Mouse (Mus musculus) large intestine, adult 2 months (tissue): ENCODE results near the gene Hpcal4. TPM values are rescaled to one million over a fixed set of nuclear protein-coding genes. Genes with fewer than 3 reads are reported as not detected.

Experiments used
- DNase-seq: peaks from one replicate; pipeline ENCODE4 v3.0.0-alpha.2; 2012; ENCODE audit warnings: low read depth, low spot score
- WGBS: fragments of 180-500 bp; shearing (Covaris S2); methylation state at CpG from one replicate; pipeline ENCODE4 v1.1.7; 2018; 5-methylcytosine and 5-hydroxymethylcytosine counted together
- polyA plus RNA-seq: library from polyadenylated mRNA; depleted of rRNA; stranded (reverse); fragments of >200 nt; gene quantifications from 2 replicates; pipeline ENCODE4 v1.2.3, GENCODE M21; 2012

Gene Hpcal4
- polyA plus RNA-seq, 1 experiment, result 0.68 TPM

DNA sequence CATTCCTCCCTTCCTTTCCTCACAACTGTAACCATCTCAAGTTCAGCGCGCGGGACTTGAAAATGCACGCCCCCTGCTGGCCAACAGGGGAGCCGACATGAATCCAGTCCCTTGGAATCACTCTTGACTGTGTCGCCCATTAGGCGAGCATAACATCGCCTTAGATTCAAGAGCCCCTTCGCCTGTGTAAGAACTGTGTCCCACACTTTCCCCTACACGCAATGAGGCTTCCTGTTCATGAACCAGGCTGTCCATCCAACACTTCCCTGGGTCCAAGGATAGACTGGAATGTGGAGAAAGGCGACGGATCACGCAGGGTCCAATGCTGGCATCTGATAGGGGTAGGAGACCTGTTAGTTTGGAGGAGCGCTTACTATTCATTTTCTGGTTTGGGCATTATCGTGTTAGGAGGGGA, 17.8 kb downstream of the Hpcal4 start:
- WGBS, result 5% methylated on average over 15 of the region's 15 CpGs
- DNase-seq, result no peak

DNA sequence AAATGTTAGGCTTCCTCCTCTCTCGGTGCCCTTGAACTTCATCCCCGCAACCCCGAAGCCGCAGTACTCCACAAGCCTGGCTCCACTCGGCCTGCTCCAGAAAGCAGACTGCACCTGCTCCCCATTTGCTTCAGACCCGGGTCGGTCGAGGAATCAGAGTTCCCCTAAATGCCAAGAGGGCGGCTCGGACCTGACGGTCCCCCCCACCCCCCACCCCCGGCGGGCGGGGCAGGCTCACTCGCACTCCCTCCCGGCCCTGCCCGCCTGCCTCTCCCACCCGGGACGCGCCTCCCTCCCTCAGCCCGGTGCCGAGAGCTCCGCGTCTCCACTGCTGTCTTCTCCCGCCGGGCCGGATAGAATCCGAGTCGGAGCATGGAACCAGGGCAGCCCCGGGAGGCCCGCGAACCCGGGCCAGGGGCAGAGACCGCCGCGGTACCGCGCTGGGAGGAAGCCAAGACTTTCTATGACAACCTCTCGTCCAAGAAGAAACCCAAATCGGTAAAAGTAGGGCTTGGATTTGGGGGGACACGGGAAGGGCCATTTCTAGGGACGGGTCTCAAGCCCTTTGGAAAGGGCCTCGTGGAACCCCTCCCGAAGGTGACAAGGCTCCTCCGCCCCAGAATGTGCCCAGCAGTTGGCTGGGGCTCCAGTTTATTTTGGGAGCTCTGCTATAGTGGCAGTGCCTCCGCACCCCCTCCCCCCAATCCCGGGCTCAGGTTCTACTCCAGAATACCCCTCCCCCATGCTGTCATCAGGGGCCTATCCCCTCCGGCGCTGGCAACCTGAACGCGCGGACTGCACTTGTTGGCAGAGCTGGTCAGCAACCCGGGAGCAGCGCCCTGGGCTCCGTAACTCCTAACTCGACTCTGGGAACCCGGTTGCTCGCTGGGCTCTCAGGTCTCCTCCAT, 18.4 kb downstream of the Hpcal4 start, which contains the start of gene Nt5c1a:
Gene Nt5c1a (plus strand): TSS at position 319 of the 908 bp plus-strand sequence.
- 3% methylated on average over 58 of the region's 58 CpGs for WGBS

DNA sequence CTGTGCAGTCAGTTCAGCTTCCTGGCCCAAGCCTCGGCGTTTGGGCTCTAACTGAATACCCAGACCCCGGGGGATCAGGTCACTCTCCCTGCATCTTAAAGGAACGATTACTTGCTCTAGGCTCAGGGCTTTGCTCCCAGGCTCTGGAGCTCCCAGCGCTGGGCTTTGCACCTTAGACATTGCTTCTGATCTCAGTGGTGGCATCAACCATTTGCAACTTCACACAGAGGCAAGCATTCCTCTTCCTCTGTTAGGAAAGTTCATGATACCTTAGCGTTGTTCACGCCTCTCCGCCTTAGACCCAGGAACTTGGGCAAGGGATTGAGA, 19.0 kb downstream of the Hpcal4 start:
- WGBS, result 36% methylated on average over 8 of the region's 8 CpGs
- no peak for DNase-seq

More for the DNA sequence above, 18.4 kb downstream of the Hpcal4 start, which contains the start of gene Nt5c1a:
- no peak for DNase-seq

DNA sequence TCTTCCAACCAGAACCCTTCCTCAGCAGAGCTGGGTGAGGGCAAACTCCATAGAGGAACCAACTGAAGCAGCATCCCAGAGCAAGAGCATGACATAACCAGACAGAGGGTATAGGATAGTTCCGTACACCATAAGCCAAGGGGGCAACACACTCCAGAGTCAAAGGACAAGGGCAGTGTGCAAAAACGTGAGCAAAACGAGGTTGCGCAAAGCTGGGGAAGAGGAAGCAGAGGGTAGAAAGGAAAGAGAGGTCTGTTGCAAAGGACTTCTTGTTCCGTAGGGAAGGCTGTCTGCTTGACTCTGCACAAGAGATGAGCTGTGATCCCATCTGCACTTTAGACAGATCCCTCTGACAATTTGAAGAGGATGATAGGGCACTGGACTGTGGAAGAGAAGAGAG, 24.3 kb downstream of the Hpcal4 start:
- no peak for DNase-seq
- 61% methylated on average over 5 of the region's 5 CpGs for WGBS

DNA sequence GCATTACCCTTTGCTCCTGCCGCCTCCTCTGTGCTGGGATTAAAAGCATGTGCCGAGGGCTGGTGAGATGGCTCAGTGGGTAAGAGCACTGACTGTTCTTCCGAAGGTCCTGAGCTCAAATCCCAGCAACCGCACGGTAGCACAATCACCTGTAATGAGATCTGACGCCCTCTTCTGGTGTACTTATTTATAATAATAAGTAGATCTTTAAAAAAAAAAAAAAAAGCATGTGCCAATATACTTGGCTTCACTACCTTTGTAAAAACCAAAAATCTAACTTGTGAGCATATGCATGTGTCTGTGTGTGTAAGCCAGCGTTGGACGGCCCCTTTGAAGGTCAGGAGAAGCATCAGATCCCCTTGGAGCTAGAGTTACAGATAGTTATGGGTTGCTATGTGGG, 28.0 kb downstream of the Hpcal4 start:
- WGBS, result 69% methylated on average over 8 of the region's 8 CpGs
- DNase-seq, result no peak

DNA sequence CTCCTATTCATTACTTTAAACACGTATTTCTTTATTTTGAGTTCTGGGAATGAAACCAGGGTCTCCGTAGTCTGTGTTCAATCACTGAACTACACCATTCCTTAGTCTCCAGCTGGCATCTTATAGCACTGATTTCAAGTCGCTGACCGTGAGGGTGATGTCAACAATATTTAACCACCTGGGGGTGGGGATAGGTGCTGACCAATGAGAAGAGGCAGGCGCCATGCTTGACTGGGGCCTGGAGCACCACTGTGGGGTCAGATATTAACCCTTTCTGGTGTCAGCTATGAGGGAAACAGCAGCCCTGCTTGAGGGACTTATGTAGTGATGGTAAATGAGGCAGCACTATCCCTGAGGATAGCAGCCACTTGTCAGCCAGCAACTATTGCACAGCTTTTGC, 28.4 kb downstream of the Hpcal4 start:
- DNase-seq, result no peak
- 53% methylated on average over 5 of the region's 5 CpGs for WGBS

DNA sequence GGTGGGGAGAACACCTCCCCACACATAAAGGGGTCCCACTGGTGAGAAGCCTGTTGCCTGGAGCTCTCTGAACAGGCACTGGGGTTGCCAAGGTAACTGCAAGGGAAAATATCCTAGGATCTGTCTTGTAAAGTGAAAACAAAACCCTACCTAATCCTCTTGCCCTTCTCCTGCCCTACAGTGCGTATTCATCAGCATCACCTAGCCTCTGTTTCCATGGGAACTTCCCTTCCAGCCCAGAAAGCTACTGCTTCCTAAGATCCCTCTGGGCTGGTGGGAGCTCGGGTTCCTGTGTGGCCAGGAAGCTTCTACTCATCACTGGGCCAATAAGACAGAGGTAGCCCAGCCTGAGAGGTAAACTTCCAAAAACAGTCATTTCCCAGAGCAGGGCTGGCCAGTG, 29.3 kb downstream of the Hpcal4 start:
- DNase-seq, result no peak
- WGBS, result 63% methylated on average over 2 of the region's 2 CpGs

DNA sequence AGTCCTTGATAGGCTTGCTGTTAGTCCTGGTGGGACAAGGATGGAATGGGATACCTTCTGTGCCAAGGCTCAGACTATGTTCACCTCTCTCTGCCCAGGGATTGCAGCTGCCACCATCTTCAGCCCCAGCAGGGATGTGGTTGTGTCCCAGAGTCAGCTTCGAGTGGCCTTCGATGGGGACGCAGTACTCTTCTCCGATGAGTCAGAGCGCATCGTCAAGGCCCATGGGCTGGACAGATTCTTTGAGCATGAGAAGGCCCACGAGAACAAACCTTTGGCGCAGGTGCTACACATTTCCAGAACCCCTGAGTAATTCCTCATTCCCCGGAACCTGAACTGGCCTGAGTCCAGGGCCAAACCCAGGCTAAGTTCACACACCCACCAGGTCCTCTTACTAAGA, 30.9 kb downstream of the Hpcal4 start:
- 62% methylated on average over 9 of the region's 9 CpGs for WGBS
- no peak for DNase-seq

DNA sequence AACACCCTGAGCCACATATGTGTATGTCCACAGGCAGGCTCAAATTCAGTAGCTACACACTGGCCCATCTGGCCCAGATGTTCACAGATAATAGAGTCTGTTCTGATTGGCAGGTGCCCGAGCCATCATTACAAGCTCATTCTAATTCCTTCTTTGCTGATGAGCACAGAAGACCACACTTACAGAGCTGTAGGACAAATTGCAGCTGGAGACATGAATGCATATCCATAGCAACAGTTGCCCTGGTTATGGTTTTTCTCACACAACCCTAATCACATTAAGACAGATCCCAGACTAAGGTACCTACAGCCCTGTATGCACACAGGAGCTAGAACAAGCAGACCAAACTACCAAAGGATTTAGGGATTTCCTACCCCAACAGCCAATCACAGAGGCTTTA, 32.3 kb downstream of the Hpcal4 start:
- WGBS, result 83% methylated on average over 1 of the region's 1 CpGs
- DNase-seq, result no peak

DNA sequence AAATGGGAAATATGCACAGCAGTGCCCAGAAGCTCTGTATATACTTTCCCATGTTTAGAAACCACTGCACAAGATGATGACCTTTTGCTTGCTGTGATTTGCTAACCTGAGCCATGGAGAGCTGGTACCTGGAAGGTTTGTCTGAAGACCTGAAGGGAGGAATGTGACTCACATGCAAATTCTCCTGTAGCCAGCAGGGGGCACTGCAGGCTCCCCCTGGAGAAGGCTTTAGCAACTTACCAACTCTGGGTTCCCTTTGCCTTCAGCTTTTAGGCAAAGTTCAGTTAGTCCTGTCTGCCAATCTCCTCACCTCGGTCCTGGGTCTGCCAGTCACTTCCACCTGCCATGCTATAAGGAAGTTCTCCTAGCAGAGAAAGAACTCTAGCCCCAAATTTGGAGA, 33.8 kb downstream of the Hpcal4 start:
- 8% methylated on average over 1 of the region's 1 CpGs for WGBS
- DNase-seq, result no peak

DNA sequence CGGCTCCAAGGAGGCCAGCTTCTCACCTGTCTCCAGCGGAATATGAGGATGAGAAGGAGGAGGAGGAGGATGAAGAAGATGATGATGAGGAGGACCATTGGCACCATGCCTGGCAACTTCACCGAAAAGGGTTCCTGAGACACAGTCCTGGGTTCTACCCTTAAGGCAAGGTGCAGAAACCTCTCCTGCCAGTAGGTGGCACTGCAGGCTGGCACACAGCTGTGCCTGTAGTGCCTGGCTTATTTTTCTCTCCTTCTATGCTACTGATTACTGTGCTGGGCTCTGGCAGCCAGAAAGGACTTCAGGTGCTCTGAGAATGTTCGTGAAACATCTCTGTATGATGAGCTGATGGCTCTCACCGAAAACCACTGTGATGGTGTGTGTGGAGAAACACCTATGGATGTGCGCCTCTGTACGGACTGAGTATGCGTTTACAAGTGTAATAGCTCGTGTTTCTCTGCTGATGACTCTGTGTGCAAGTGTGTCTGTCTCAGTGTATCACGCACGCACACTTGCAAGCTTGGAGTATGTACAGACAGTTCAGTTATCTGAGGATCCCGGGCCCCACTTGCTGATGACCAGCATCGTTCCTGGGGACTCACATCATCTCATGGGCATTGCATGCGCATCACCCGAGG, 36.8 kb downstream of the Hpcal4 start:
- 66% methylated on average over 15 of the region's 15 CpGs for WGBS
- DNase-seq, result no peak

DNA sequence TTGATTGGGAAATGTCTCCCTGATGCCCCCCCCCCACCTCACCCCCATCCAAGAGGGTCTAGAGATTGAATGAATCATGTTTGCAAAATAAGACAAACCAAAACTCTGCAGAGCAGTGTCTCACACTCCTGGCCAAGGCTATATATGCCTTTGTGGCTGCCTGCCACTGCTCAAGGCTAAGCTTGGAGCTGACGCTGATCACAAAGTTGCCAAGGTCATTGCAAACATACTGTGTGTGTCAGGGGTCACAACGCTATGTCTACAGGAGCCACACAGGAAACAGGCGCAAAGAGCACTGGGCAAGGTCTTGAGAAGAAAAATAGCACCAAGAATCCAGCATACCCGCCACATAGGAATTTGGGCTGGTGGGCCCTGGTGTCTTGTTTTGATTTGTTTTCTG, 37.6 kb downstream of the Hpcal4 start:
- no peak for DNase-seq
- WGBS, result 81% methylated on average over 4 of the region's 4 CpGs

DNA sequence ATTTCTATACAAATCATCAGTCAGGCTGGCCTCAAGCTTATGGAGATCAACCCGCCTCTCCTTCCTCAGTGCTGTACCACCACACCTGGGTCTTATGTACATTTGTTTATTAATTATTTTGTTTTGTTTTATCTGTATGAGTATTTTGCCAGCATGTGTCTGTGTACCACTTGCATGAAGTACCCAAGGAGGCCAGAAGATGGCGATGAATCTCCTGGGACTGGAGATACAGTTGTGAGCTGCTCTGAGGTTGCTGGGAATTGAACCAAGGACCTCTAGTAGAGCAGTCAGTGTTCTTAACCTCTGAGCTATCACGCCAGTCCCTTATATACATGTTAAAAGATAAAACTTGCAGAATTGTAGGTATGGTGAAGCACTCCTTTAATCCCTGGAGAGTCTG, 40.3 kb downstream of the Hpcal4 start:
- WGBS, result 67% methylated on average over 3 of the region's 3 CpGs
- no peak for DNase-seq

DNA sequence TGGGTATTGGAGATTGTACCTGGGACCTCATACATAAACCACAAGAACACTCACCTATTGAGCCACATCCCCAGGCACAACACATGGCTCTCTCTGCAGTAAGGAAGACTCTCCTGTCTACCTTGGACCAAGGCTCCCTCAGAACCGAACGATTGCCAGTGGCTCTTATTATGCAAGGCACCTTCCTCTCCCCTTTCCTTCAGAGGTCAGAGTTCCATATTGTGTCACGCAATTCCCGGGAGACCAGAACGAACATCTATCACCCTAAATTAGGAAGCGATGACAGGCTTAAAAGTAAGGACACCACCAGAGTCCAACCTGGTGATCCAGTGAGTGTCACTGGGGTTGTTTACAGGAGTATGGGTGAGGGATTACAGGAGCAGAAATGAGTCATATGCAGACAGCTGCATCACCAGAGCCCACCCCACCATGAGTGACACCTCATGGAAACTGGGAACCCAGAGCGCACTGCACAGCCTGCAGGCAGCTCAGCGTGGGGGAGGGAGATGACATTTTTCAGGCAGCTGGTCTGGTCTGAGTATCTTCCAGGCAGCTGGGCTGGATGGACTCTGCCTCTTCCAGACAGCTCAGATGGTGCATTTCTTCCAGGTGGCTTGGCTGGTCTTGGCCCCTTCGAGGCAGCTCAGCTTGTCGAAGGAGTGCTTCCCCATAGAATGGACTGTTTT, 42.8 kb downstream of the Hpcal4 start:
- WGBS, result 56% methylated on average over 10 of the region's 10 CpGs
- no peak for DNase-seq

DNA sequence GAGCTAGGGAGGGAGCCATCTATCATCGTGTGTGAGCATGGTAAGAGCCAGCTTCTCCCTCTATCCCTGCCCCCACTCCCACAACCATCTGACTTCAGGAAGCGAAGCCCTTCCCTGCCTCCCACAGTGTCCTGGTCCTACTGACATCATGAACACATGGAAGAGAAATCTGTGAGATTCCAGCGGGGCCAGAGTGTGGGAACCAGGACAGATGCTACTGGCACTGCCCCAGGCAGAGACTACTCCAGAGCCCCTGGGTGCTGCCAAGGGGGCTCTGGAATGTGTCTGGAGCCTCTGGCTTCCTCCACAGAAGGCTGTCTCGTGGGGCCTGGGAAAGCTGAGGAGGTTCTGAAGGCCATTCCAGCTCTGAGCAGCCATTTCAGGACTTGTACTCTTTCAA, 44.7 kb downstream of the Hpcal4 start:
- DNase-seq, result no peak
- WGBS, result 61% methylated on average over 4 of the region's 4 CpGs

DNA sequence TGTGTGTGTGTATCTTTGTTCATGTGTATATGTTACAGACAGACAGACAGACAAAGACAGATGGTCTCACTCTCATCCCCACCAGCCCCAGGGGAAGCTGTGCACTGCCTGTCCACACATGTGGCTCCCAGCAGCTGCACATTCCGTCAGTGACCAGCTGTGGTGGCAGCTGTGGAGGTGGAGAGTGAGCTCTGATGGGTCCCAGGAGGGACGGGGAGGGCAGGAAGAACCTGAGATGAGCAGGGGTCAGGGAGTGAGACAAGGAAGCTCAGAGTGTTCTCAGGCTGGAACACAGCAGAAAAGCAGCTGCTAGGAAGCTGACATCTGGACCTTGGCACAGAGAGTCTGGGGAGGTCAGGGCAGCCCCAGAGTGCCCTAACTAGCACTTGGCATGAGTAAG, 45.2 kb downstream of the Hpcal4 start:
- no peak for DNase-seq
- 68% methylated on average over 2 of the region's 2 CpGs for WGBS

DNA sequence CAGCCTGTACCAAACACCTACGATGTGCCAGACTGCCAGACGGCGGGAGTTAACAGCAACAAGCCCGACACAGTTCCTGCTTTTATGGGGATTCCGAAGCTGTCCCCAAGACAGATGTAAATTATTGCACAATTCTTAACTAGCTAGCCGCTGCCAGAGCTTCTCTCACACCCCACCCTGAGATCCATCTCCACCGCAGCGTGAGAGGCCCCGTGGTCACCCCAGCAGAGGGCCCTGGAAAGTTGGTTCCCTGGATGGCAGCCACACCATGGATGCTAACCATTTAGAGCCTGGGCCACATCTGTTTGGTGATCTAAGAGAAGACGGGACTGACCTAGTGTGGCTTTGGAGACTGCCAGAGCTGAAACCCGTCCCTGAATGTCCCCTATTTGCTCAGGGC, 46.1 kb downstream of the Hpcal4 start:
- no peak for DNase-seq
- WGBS, result 24% methylated on average over 11 of the region's 11 CpGs

DNA sequence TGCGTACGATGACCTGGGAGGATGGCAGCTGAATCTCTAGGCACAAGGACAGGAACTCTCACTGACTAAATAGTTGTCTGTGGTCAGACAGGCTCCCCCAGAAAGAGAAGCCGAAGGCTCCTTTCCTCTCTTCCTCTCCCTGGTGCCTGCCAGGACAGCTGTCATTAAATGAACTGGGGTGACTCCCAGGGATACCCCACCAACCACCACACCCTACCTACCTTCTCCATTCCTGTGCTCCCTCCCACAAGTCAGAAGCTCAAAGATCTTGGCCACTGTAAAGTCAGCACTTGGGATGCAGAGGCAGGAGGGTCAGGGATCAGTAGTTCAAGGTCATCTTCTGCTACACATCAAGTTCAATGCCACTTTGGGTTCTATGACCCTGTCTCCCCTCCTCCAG, 49.8 kb downstream of the Hpcal4 start:
- WGBS, result 66% methylated on average over 3 of the region's 3 CpGs
- DNase-seq, result no peak

DNA sequence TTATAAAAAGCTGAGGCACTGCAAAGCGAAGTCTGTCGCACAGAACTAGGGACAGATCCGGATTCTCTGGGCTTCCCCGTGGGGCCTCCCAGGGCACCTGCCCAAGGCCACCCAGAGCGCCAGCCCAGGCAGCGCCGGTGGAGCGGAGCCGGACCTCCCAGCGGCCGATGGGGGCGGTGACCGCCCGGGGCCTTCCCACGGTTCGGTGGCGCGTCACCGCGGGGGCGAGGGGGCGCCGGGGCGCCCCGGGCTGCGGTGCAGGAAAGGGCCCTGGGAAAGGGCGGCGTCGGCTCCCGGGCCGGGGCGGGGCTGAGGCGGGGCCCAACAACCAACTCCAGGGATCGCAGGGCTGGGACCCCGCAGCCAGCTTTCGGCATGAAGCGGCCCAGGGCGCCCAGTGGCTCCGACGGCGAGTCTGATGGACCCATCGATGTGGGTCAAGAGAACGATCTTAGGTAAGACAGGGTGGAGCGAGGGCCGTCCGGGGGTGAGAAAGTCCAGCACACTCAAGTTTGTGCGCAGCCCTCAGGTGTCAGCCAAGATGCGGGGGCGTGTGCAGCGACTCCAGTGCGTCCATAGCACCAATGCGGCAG, 50.6 kb downstream of the Hpcal4 start, which contains the start of gene Heyl:
Gene Heyl (plus strand): TSS at position 65 of the 593 bp plus-strand sequence.
- 3% methylated on average over 52 of the region's 52 CpGs for WGBS
- DNase-seq, result no peak

DNA sequence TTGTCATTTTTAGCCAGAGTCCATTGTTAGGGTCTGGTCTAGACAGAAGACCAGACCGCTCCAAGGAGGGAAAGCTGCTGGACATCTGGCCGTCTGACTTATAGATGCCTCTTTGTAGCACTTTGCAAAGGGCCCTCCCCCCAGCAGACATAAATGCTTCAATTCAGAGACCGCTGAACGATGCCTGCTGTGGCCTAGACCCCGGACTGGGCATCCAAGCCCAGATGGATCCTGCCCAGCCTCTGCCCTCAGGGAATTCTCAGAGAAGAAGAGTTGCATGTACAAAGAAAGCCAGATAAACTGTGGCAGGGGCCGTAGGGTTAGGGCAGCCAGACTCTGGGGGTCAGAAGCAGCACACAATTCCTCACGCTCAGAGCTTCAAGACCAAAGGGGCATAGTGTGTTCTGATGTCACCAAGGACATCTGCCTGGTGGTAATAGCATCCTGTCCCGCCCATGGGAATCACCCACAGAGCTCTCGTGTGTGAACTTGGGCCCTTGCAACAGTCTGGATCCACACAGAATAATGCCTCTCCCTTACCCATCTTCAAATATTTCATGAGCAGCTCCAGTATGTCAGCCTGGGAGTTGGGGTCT, 52.9 kb downstream of the Hpcal4 start:
- DNase-seq, result no peak
- 81% methylated on average over 9 of the region's 9 CpGs for WGBS
